Mouse (Mus musculus) kidney, postnatal 14 days (tissue): ENCODE data around the gene Cyp4v3.
"Not testable (repeated sequence)": the region's sequence is repeated elsewhere in the genome, so short reads cannot be mapped to it uniquely, and the experiment has no call there.

Experiments used
- DNase-seq: peaks from one replicate; pipeline ENCODE4 v3.0.0; 2022; ENCODE audit warnings: mixed read lengths

The Cyp4v3 gene

DNA sequence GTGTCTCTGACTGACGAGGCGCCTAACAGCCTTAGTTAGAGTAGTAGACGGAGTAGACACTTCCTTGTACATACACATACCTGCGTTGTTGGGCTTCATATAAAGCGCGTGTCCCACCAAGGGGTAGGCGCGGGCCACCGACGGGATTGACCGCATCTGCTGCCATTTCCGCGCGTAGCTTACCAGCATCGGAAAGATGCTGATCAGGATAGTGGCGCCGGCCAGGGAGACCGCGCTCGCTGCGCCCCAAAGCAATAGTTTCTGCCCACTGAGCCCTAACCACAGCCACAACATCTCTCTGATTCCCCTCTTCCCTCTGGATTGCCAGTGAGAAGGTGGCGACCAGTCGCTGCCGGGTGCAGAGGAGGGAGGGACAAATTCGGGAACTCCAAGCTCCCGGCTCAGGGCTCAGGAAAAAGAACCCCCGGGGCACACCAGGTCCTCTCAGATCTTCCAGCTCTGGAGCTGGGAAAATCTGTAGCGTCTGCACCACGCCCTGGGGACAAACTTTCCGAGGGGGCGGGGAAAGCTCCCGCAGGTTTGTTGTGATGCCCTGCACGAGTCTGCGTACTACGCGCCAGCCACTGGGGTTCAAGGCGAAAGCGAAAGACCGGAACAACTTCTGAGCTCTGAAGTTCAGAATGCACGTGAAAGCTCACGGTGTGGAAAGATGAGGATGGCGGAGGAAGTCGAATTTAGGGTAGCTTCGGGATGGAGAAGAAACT is at the start of gene Cyp4v3:
Cyp4v3 (minus strand) TSS at position 532 of the 725 bp plus-strand sequence.
- peak; percentile 70 for DNase-seq

DNA sequence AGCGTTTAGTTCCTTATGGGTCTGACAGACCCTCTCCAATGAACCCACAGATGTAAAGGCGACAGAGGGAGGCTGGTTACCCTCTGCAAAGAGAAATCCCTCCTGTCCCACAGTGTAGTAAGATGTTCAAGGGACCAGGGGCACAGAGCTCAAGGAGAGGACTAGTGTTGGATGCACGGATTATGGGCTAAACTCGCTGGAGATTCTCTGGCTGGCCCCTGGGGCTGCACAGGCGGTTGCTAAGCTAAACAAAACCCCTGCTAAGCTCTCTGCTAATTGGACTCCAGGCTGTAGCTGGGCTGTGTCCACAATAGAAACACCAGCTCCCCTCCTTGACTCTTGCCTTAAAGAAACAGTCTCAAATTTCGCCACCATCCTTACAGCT is 48.9 kb upstream of the Cyp4v3 start, which contains the start of gene Fam149a:
Fam149a (minus strand) TSS at position 329 of the 385 bp plus-strand sequence.
- no peak for DNase-seq

- no peak for DNase-seq
Observed at GRCm38 (mm10) chr8:45381075-45381962, 48.3 kb upstream of the Cyp4v3 start.

DNA sequence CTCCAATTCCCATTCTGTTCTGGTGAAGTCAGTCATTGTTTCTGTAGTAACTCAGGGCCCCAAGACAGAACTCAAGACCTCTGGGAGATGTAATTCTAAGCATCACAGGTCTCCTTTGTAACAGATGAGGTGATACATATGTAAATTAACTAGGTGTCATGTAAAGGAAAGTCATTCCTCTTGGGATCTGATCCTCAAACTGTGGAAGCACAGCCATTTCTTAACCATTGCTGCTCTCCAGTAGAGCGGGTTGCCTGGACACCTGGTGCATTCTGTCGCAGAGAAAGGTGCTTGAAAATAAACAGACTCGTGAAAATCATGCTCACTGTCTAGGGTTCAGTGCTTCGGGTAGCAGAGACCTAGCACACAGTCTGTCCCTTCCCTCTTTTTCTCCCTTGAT is 47.6 kb upstream of the Cyp4v3 start:
- no peak for DNase-seq

DNA sequence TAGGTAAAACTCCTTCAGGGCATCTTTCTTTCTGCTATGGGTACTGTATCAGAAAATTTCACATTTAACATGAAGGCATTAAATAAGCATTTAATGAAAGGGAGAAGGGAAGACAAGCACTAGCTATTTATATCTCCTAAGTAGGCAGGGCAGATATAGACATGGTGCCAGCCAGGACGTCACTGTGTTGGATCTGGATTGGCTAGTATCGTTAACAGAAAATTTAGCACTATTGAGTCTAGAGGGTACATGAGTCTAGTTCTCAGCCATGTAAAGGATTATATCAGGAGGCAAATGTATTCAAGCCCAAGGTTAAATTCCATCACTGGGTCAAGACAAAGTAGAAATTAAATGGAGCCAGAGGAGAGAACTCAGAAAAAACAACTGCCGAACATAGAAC is 41.1 kb upstream of the Cyp4v3 start:
- DNase-seq: no peak

DNA sequence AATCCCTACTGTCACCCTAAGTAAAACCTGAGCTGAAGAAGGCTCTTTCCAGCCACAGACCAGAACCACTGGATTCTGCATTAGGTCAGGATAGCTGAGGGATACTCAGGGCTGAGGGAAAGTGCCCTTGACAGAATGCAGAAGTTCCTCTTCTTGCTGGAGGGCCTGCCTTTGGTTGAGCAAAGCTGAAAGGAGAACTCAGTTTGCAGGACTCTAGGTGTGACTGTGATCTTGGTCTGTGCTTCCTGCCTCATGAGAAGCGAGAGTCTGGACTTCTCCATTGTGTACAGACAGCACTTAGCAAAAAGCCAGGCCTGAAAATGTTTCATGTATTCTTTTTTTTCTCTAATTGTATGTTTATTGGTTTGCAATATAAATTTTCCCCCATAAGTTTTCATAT is 34.1 kb upstream of the Cyp4v3 start:
- DNase-seq: no peak

- peak; percentile 29 for DNase-seq
Observed at GRCm38 (mm10) chr8:45363220-45363619, 30.2 kb upstream of the Cyp4v3 start.

GRCm38 (mm10) chr8:45362323-45362722 is 29.3 kb upstream of the Cyp4v3 start:
- DNase-seq: peak; percentile 48

GRCm38 (mm10) chr8:45359091-45359605 is 26.1 kb upstream of the Cyp4v3 start:
- DNase-seq: no peak

GRCm38 (mm10) chr8:45358132-45358918 is 25.3 kb upstream of the Cyp4v3 start:
- DNase-seq: peak; percentile 62

GRCm38 (mm10) chr8:45355809-45356208 is 22.8 kb upstream of the Cyp4v3 start:
- DNase-seq: peak; percentile 32

- peak; percentile 73 for DNase-seq
Observed at GRCm38 (mm10) chr8:45345031-45345430, 12.0 kb upstream of the Cyp4v3 start.

GRCm38 (mm10) chr8:45344298-45344697 is 11.3 kb upstream of the Cyp4v3 start:
- no peak for DNase-seq

GRCm38 (mm10) chr8:45341630-45342628 is 8.9 kb upstream of the Cyp4v3 start:
- no peak for DNase-seq

DNA sequence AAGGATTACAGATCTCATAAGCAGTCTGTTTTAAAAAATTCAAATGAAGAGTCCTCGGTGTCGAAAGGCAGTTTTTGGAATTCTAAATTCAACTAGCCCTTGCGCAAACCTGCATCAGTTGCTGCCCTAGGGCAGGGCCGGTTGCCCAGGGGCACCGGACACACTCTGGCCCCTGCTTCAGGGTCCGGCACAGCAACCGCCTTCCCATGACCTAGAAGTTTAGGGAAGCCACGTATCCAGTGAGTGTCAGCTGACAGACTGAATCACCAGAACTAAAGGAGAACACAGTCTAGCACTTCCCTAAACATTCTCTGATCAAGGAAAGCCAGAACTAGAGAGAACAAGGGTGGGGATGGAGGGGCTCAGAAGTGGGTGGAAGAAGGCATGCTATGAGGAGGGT is 477 bp upstream of the Cyp4v3 start:
- peak; percentile 16 for DNase-seq

DNA sequence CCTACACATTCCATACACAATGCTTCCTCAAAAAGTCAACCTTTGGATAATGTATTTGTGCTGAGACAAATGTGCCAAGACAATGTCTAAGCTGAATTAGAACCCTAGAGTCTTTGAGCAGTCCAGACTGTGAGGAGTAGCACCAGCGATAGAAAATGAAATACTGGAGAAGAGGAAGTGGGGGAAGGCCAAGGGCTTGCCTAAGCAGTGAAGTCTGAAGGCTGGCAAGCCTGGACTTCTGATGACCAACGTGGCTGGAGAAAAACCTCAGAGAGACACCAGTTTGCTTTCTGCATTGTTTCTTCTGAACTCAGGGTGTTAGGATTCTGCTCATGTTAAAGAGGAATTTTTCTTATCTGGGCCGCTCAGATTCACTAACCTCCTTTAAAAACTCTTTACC is 2.2 kb downstream of the Cyp4v3 start:
- no peak for DNase-seq

- DNase-seq: no peak
Observed at GRCm38 (mm10) chr8:45329206-45329980, 3.6 kb downstream of the Cyp4v3 start.

GRCm38 (mm10) chr8:45327076-45327475 is 5.9 kb downstream of the Cyp4v3 start:
- not testable (repeated sequence) for DNase-seq

DNA sequence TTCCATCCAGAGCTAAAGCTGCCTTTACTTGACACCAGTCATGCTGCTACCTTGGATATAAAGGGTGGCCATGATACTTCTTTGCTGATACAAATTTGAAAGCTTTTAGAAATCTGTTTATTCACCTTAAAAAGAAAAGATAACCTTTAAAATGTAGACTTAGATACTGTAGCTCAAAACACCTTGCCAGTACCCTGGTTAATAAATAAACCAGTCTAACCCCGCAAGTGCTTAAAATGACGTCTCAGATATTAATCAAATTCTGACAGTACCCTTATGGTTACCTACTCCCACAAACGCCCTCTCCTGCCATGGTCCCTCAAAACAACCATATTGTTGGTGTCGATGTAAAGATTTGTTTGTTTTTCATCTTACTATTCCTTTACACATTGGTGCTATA is 8.9 kb downstream of the Cyp4v3 start:
- no peak for DNase-seq

GRCm38 (mm10) chr8:45321365-45321764 is 11.7 kb downstream of the Cyp4v3 start:
- DNase-seq: no peak

GRCm38 (mm10) chr8:45320930-45321329 is 12.1 kb downstream of the Cyp4v3 start:
- no peak for DNase-seq
